Mouse (Mus musculus) intestine, embryonic 14.5 days (tissue): ENCODE measurements around the gene Nf1. TPM values are rescaled to one million over a fixed set of nuclear protein-coding genes. Genes with fewer than 3 reads are reported as not detected.

Source experiments
- ATAC-seq: fragments of 200-750 bp; cut with Nextera tagmentation; replicated peaks from 2 replicates; pipeline ENCODE4 v1.8.0; 2017; ENCODE audit warnings: low read depth, moderate number of reproducible peaks, moderate TSS enrichment, moderate library complexity; ENCODE audit not compliant: low FRiP score, low TSS enrichment
- DNase-seq: peaks from one replicate; pipeline ENCODE4 v3.0.0-alpha.2; 2018; ENCODE audit warnings: low spot score
- H3K27ac ChIP-seq: fragments of 300-500 bp; sonication (generic); 2 replicates; pipeline ENCODE4 v1.5.1; 2014; ENCODE audit warnings: low read depth, mild to moderate bottlenecking, control low read depth
- H3K27me3 ChIP-seq: fragments of 300-500 bp; sonication (generic); replicated peaks from 2 replicates; pipeline ENCODE4 v1.6.1; 2014; ENCODE audit warnings: low read length, control low read depth; ENCODE audit not compliant: control insufficient read depth, insufficient read depth
- H3K36me3 ChIP-seq: fragments of 300-500 bp; sonication (generic); 2 replicates; pipeline ENCODE4 v1.6.1; 2014; ENCODE audit warnings: low read length, control low read depth; ENCODE audit not compliant: control insufficient read depth, insufficient read depth
- H3K4me1 ChIP-seq: fragments of 300-500 bp; sonication (generic); replicated peaks from 2 replicates; pipeline ENCODE4 v1.6.1; 2014; ENCODE audit warnings: low read length, control low read depth, mixed read lengths; ENCODE audit not compliant: control insufficient read depth, insufficient read depth
- H3K4me2 ChIP-seq: fragments of 300-500 bp; sonication (generic); 2 replicates; pipeline ENCODE4 v1.6.1; 2014; ENCODE audit warnings: low read length
- H3K4me3 ChIP-seq: fragments of 300-500 bp; sonication (generic); 2 replicates; pipeline ENCODE4 v1.5.1; 2014; ENCODE audit warnings: low read depth, low read length, control low read depth, mixed read lengths
- H3K9ac ChIP-seq: fragments of 300-500 bp; sonication (generic); 2 replicates; pipeline ENCODE4 v1.6.1; 2014; ENCODE audit warnings: mild to moderate bottlenecking, low read length
- H3K9me3 ChIP-seq: fragments of 300-500 bp; sonication (generic); 2 replicates; pipeline ENCODE4 v1.6.1; 2016; ENCODE audit warnings: low read length, control low read depth; ENCODE audit not compliant: control insufficient read depth
- WGBS: fragments of 180-500 bp; shearing (Covaris S2); extraction: QIAGEN DNeasy Blood & Tissue Kit; methylation state at CpG from one replicate; pipeline ENCODE4 v1.1.7; 2014; 5-methylcytosine and 5-hydroxymethylcytosine counted together
- polyA plus RNA-seq: library from polyadenylated mRNA; unstranded; fragments of >200 nt; fragmentation: Nextera tagmentation; extraction: Ambion mirVana; gene quantifications from 2 replicates; pipeline ENCODE4 v1.2.1, GENCODE M21; 2014

Gene Nf1
- polyA plus RNA-seq, 1 experiment from 2014 or later = 10.0 TPM

- Histone ChIP-seq H3K4me3 (no peak overlapping the region), H3K27me3 (no peaks in the 10 kb centered on the region), H3K36me3 (no peaks in the 10 kb centered on the region), H3K27ac (no peak overlapping the region), H3K9me3 (no peaks in the 10 kb centered on the region), H3K9ac (no peak overlapping the region), H3K4me2 (no peak overlapping the region), H3K4me1 (no peaks in the 10 kb centered on the region)
- ATAC-seq (no peak), DNase-seq (no peak)
- 85% methylated on average over 8 of the region's 8 CpGs for WGBS
Observed at GRCm38 (mm10) chr11:79316807-79317345, 22.6 kb upstream of the Nf1 start.

DNA sequence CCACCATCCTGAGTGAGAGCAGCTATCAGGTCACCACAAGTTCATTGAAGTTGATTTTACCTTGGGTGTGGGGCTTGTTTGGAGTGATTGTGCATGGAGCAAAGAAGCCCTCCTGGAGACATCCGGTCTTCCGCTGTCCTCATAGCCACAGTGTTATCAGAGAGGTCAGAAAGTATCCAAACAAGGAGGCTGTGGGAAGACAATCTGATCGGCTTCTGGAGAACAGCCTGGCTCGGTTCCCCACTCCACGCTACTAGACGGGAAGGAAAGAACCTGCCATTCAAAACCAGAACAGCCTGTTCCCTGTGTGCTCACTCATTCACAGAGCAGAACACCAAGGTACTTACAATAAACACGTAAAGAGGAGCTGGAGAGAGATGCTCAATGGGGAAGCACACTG lies 19.7 kb upstream of the Nf1 start:
- no peak overlapping the region for H3K4me2 ChIP-seq
- ATAC-seq (no peak), DNase-seq (no peak)
- WGBS = 59% methylated on average over 7 of the region's 7 CpGs
- H3K4me1 ChIP-seq = no peaks in the 10 kb centered on the region
- H3K27ac ChIP-seq = no peak overlapping the region
- no peaks in the 10 kb centered on the region for H3K9me3 ChIP-seq
- no peak overlapping the region for H3K9ac ChIP-seq
- no peak overlapping the region for H3K4me3 ChIP-seq
- H3K36me3 ChIP-seq = no peaks in the 10 kb centered on the region
- no peaks in the 10 kb centered on the region for H3K27me3 ChIP-seq

- Histone ChIP-seq H3K27ac (no peak overlapping the region; the same call in 1 of the 2 replicates), H3K27me3 (no peaks in the 10 kb centered on the region), H3K9ac (no peak overlapping the region), H3K4me1 (no peaks in the 10 kb centered on the region), H3K4me3 (no peak overlapping the region), H3K36me3 (no peaks in the 10 kb centered on the region), H3K4me2 (no peak overlapping the region), H3K9me3 (no peaks in the 10 kb centered on the region)
- 57% methylated on average over 12 of the region's 12 CpGs for WGBS
- ATAC-seq (no peak), DNase-seq (no peak)
Observed at GRCm38 (mm10) chr11:79323985-79324685, 15.4 kb upstream of the Nf1 start.

DNA sequence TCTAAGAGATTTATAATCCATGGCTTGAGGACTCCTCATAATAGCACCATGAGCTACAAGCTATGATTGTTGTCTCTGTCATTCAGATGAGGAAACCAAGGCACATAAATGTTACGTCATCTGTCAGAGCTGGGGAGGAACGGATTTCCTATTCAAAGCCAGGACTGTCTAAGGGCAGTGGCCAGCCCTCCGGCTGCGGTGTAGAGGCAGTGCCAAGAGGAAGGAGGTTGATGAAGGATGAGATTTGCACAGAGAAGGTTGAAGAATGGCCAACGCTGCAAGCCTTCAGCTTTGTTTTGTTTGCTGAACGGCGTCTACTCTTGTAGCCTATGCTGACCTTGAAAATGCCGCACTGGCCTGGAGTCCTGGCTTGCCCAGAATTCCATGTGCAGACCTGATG lies 13.8 kb upstream of the Nf1 start:
- Histone ChIP-seq H3K4me2 (no peak overlapping the region), H3K27ac (no peak overlapping the region), H3K4me3 (no peak overlapping the region), H3K27me3 (no peaks in the 10 kb centered on the region), H3K36me3 (no peaks in the 10 kb centered on the region), H3K9ac (no peak overlapping the region), H3K9me3 (no peaks in the 10 kb centered on the region), H3K4me1 (no peaks in the 10 kb centered on the region)
- no peak for ATAC-seq
- DNase-seq = no peak
- 86% methylated on average over 8 of the region's 8 CpGs for WGBS

DNA sequence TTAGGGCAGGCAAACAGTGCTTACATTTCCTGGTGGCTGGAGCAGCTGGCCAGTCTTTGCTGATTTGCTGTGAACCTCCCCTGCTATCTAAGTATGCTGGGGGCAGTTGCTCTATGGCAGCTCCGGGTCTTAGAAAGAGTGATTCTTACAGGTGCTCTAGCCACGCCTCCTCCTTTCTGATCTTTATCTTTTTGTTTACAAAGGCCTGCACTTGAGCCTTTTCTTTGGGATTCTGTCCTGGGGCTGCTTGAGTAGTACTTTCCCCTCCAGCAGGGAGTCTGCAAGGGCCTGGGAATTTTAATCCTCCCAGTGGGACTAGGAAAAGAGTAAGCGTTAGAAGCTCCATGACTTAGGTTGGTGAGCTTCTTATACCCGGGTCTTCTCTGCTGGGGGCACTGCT lies 12.4 kb upstream of the Nf1 start:
- Histone ChIP-seq H3K9me3 (no peaks in the 10 kb centered on the region), H3K4me3 (no peak overlapping the region), H3K27me3 (no peaks in the 10 kb centered on the region), H3K9ac (no peak overlapping the region), H3K27ac (no peak overlapping the region), H3K4me1 (no peaks in the 10 kb centered on the region), H3K4me2 (no peak overlapping the region), H3K36me3 (no peaks in the 10 kb centered on the region)
- DNase-seq (no peak), ATAC-seq (no peak)
- WGBS = 16% methylated on average over 4 of the region's 4 CpGs

GRCm38 (mm10) chr11:79328060-79328459 lies 11.4 kb upstream of the Nf1 start:
- no peaks in the 10 kb centered on the region for H3K27me3 ChIP-seq
- ATAC-seq (no peak), DNase-seq (no peak)
- no peak overlapping the region for H3K4me3 ChIP-seq
- no peak overlapping the region for H3K27ac ChIP-seq
- no peak overlapping the region for H3K9ac ChIP-seq
- H3K9me3 ChIP-seq = no peaks in the 10 kb centered on the region
- H3K4me2 ChIP-seq = no peak overlapping the region
- H3K4me1 ChIP-seq = no peaks in the 10 kb centered on the region
- H3K36me3 ChIP-seq = no peaks in the 10 kb centered on the region
- WGBS = 87% methylated on average over 4 of the region's 4 CpGs

DNA sequence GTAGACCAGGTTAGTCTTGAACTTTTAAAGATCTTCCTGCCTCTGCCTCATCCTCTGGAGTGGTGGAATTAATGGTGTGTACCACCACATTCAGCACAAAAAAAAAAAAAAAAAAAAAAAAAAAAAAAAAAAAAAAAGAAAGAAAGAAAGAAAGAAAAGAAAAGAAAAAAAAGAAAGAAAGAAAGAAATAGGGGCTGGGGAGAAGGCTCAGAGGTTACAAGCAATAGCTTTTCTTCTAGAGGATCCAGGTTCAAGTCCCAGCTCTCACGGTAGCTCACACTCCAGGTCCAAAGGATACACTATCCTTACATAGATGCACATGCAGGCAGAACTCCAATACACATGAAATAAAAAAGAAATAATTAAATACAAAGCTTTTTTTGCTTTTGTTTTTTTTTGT lies 9.9 kb upstream of the Nf1 start:
- no peak for DNase-seq
- Histone ChIP-seq H3K27me3 (no peaks in the 10 kb centered on the region), H3K4me1 (no peaks in the 10 kb centered on the region), H3K4me2 (no peak overlapping the region), H3K4me3 (no peak overlapping the region), H3K9ac (no peak overlapping the region), H3K36me3 (no peaks in the 10 kb centered on the region), H3K27ac (no peak overlapping the region), H3K9me3 (no peaks in the 10 kb centered on the region)
- WGBS = 100% methylated on average over 1 of the region's 1 CpGs
- no peak for ATAC-seq

- 94% methylated on average over 6 of the region's 6 CpGs for WGBS
- Histone ChIP-seq H3K4me2 (no peak overlapping the region), H3K4me3 (no peak overlapping the region), H3K27me3 (no peaks in the 10 kb centered on the region), H3K36me3 (no peaks in the 10 kb centered on the region), H3K9me3 (no peaks in the 10 kb centered on the region), H3K9ac (no peak overlapping the region), H3K27ac (no peak overlapping the region), H3K4me1 (no peaks in the 10 kb centered on the region)
- ATAC-seq (no peak), DNase-seq (no peak)
Observed at GRCm38 (mm10) chr11:79335077-79335476, 4.4 kb upstream of the Nf1 start.

GRCm38 (mm10) chr11:79336722-79337267 lies 2.7 kb upstream of the Nf1 start:
- 94% methylated on average over 5 of the region's 5 CpGs for WGBS
- H3K9ac ChIP-seq = no peak overlapping the region
- no peak overlapping the region for H3K4me2 ChIP-seq
- no peaks in the 10 kb centered on the region for H3K27me3 ChIP-seq
- no peak overlapping the region for H3K4me3 ChIP-seq
- no peak overlapping the region for H3K27ac ChIP-seq
- H3K4me1 ChIP-seq = peaks cover 8% of the 10 kb centered on the region
- ATAC-seq (no peak), DNase-seq (no peak)
- no peaks in the 10 kb centered on the region for H3K9me3 ChIP-seq
- H3K36me3 ChIP-seq = no peaks in the 10 kb centered on the region
